ENCODE assay signal across 8 mouse cellular contexts in the genomic region with DNA sequence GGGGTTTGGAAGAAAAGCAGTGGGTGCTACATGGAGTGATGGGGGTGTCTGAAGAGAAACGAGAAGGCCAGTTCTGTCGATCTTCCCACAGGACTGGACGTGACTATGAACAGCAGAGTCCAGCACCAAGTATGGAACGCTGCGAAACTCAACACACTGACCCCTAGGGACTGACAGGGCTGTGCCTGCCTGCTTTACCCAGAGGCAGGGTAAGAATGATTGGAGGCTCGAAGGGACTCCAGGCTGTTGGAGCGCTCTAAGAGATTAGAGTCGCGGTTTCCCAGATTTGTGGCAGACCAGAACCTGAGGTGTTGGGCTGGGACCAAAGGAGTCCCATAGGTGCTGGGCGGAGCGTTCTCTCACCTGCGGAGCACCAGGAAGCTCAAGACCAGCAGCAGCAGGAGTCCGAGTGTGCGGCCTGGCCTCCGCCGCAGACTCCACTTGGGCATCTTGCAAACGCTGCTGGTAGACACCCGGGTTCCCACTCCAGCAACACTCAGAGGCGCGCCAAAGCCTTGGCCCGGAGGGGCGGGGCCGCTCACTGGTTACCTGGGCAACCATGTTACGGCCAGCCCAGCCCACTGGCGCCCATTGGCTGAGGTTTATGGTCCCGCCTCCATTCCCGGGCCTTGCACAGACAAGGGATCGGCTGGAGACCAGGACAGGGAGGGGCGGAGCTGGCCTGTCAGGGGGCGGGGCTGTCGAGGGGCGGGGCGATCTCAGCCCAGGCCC. TPM values are rescaled to one million over a fixed set of nuclear protein-coding genes. Genes with fewer than 3 reads are reported as not detected.
DNase-seq lines count a peak whose midpoint lies in the region; ATAC-seq lines count a peak whose summit lies in the region.

Gene Glb1l2 (minus strand): TSS at position 534 of the 732 bp plus-strand sequence.

- no peak within 1 kb of the TSS for H3K27ac ChIP-seq in liver, embryonic 15.5 days (replicated peaks)
- peak within 1 kb of the TSS; percentile 42; the same call in 1 of the 2 replicates for H3K27ac ChIP-seq in neural tube, embryonic 13.5 days (replicated peaks)

- H3K9ac ChIP-seq in liver, embryonic 15.5 days = no peak within 1 kb of the TSS
- peak within 1 kb of the TSS; percentile 65 for H3K9ac ChIP-seq in neural tube, embryonic 13.5 days

- WGBS in liver, embryonic 15.5 days (ENCODE audit: insufficient replicate concordance) = 3% methylated on average over 33 of the region's 33 CpGs
- under 1% methylated on average over 33 of the region's 33 CpGs for WGBS in neural tube, embryonic 13.5 days

- H3K4me3 ChIP-seq in liver, embryonic 15.5 days (replicated peaks) = peak within 1 kb of the TSS; percentile 32
- peak within 1 kb of the TSS; percentile 53 for H3K4me3 ChIP-seq in neural tube, embryonic 13.5 days

- no peaks in the 10 kb centered on the region for H3K36me3 ChIP-seq in liver, embryonic 15.5 days (replicated peaks)
- no peaks in the 10 kb centered on the region for H3K36me3 ChIP-seq in neural tube, embryonic 13.5 days

- peak within 1 kb of the TSS; percentile 56 for H3K4me2 ChIP-seq in liver, embryonic 15.5 days
- H3K4me2 ChIP-seq in neural tube, embryonic 13.5 days = peak within 1 kb of the TSS; percentile 87

- intact Hi-C loops in heart, postnatal 25 days (cut with DNase I) = no loop called here

- H3K4me1 ChIP-seq in liver, embryonic 15.5 days (replicated peaks) = peaks cover 7% of the 10 kb centered on the region; the same call in 1 of the 2 replicates
- H3K4me1 ChIP-seq in neural tube, embryonic 13.5 days (replicated peaks) = peaks cover 11% of the 10 kb centered on the region

- H3K9me3 ChIP-seq in liver, embryonic 15.5 days (replicated peaks) = no peaks in the 10 kb centered on the region
- no peaks in the 10 kb centered on the region for H3K9me3 ChIP-seq in neural tube, embryonic 13.5 days

- peak; percentile 96 for ATAC-seq in liver, embryonic 15.5 days (ENCODE audit: insufficient read depth)
- peak; percentile 100 for ATAC-seq in neural tube, embryonic 13.5 days (ENCODE audit: low read depth)

- peak; percentile 98 for DNase-seq in Muller cell, postnatal 12 days (ENCODE audit: inconsistent ontology term)
- DNase-seq in cerebellum, adult 9-11 months = peak; percentile 73
- DNase-seq in forelimb bud, embryonic 11.5 days (ENCODE audit: low read depth, low spot score) = peak; percentile 93
- DNase-seq in heart, postnatal 25 days (ENCODE audit: low spot score) = peak; percentile 71
- peak; percentile 86 for DNase-seq in layer of hippocampus, adult 11-12 months (ENCODE audit: low spot score)
- DNase-seq in testis, postnatal 14 days (ENCODE audit: low spot score) = peak; percentile 96

- no peaks in the 10 kb centered on the region for H3K27me3 ChIP-seq in liver, embryonic 15.5 days
- no peaks in the 10 kb centered on the region for H3K27me3 ChIP-seq in neural tube, embryonic 13.5 days

RNA-seq across cellular contexts. Expression of gene Glb1l2, which starts in this region (rescaled TPM):
- total RNA-seq in heart, postnatal 25 days (2021) = under 1 TPM; 0.23 to 0.84 TPM
- 0.08 and 0.09 TPM in 2 replicates for polyA plus RNA-seq in liver, embryonic 15.5 days (2015; fragmentation: Nextera tagmentation; extraction: Ambion mirVana)
- polyA plus RNA-seq in neural tube, embryonic 13.5 days (2015; fragmentation: Nextera tagmentation; extraction: Ambion mirVana) = 1.7 and 1.8 TPM in 2 replicates

Comparison
In these comparisons a context has a peak if more than half of its experiments do, and no peak if none do; other contexts are left out.
1. Peak in DNase-seq in heart, postnatal 25 days; RNA of the gene not detected or under 1 TPM.
2. Peak in ATAC-seq, H3K4me3 ChIP-seq and H3K4me2 ChIP-seq in liver, embryonic 15.5 days; RNA of the gene not detected or under 1 TPM.